Mouse (Mus musculus): ENCODE data around the gene Tgfbr1. TPM values are rescaled to one million over a fixed set of nuclear protein-coding genes. Genes with fewer than 3 reads are reported as not detected.

Gene Tgfbr1
- polyA plus RNA-seq, 2 experiments = 35.1 to 43.0 TPM

DNA sequence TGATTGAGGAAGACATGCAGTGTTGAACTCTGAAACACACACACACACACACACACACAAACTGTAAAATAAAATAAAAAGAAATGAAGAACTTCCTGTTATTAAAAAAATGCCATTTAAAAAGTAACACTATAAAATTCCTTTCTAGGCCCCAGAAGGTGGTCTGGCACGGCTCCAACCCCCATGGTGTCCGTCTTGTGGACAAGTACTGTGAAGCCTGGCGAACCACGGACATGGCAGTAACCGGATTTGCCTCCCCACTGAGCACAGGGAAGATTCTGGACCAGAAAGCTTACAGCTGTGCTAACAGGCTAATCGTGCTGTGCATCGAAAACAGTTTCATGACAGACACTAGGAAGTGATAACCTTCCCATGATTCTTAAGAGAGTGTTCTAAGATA, 41.1 kb upstream of the Tgfbr1 start:
- H3K27ac ChIP-seq (replicated peaks; ENCODE audit: low read depth, low read length) = no peak overlapping the region
- no peaks in the 10 kb centered on the region for H3K9me3 ChIP-seq (ENCODE audit: control insufficient read depth, low read length)
- no peak for ATAC-seq (ENCODE audit: low FRiP score, low read depth)
- no peak for TF ChIP-seq POLR2A (IDR thresholded peaks at IDR 0.05; ENCODE audit: borderline replicate concordance, extremely low read depth, insufficient read depth, insufficient read length)
- H3K4me1 ChIP-seq (ENCODE audit: control insufficient read depth, insufficient read depth, low read length) = peaks cover 3% of the 10 kb centered on the region; the same call in 1 of the 2 replicates
- H3K27me3 ChIP-seq (ENCODE audit: control insufficient read depth, insufficient read depth, low read length) = no peaks in the 10 kb centered on the region
- H3K4me2 ChIP-seq (replicated peaks; ENCODE audit: low read depth, low read length, severe bottlenecking) = no peak overlapping the region
- WGBS = 48% methylated on average over 7 of the region's 7 CpGs
- H3K4me3 ChIP-seq (replicated peaks; ENCODE audit: low read length) = no peak overlapping the region
- no peaks in the 10 kb centered on the region for H3K36me3 ChIP-seq (ENCODE audit: control insufficient read depth, insufficient read depth, low read length)
- H3K9ac ChIP-seq (ENCODE audit: low read depth, low read length, severe bottlenecking) = no peak overlapping the region
- no peak for DNase-seq (ENCODE audit: low spot score)

DNA sequence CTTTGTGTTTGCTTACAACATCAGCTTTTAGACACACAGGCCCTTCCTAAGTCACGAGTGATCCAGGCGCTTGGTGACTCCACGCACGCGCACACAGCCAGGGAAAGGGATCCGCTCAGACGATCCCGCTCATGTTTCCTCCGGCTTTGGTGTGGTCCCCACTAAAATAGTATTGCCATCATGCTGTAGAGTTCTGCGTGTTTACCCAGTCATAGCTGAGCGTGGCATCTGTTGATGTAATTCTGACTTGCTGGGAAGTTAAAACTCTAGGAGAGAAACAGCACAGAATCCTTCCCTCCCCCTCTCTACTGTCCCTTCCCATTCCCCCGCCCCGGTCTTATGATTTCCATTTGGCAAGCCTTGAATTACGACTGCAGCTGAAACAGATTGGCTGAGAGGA, 40.3 kb upstream of the Tgfbr1 start:
- no peaks in the 10 kb centered on the region for H3K27me3 ChIP-seq (ENCODE audit: control insufficient read depth, insufficient read depth, low read length)
- no peaks in the 10 kb centered on the region for H3K9me3 ChIP-seq (ENCODE audit: control insufficient read depth, low read length)
- H3K36me3 ChIP-seq (ENCODE audit: control insufficient read depth, insufficient read depth, low read length) = no peaks in the 10 kb centered on the region
- H3K27ac ChIP-seq (replicated peaks; ENCODE audit: low read depth, low read length) = no peak overlapping the region
- no peak overlapping the region for H3K9ac ChIP-seq (ENCODE audit: low read depth, low read length, severe bottlenecking)
- DNase-seq (ENCODE audit: low spot score) (no peak), ATAC-seq (ENCODE audit: low FRiP score, low read depth) (no peak)
- H3K4me1 ChIP-seq (ENCODE audit: control insufficient read depth, insufficient read depth, low read length) = peaks cover 3% of the 10 kb centered on the region; the same call in 1 of the 2 replicates
- no peak for TF ChIP-seq POLR2A (IDR thresholded peaks at IDR 0.05; ENCODE audit: borderline replicate concordance, extremely low read depth, insufficient read depth, insufficient read length)
- H3K4me3 ChIP-seq (replicated peaks; ENCODE audit: low read length) = no peak overlapping the region
- WGBS = 68% methylated on average over 14 of the region's 14 CpGs
- no peak overlapping the region for H3K4me2 ChIP-seq (replicated peaks; ENCODE audit: low read depth, low read length, severe bottlenecking)

DNA sequence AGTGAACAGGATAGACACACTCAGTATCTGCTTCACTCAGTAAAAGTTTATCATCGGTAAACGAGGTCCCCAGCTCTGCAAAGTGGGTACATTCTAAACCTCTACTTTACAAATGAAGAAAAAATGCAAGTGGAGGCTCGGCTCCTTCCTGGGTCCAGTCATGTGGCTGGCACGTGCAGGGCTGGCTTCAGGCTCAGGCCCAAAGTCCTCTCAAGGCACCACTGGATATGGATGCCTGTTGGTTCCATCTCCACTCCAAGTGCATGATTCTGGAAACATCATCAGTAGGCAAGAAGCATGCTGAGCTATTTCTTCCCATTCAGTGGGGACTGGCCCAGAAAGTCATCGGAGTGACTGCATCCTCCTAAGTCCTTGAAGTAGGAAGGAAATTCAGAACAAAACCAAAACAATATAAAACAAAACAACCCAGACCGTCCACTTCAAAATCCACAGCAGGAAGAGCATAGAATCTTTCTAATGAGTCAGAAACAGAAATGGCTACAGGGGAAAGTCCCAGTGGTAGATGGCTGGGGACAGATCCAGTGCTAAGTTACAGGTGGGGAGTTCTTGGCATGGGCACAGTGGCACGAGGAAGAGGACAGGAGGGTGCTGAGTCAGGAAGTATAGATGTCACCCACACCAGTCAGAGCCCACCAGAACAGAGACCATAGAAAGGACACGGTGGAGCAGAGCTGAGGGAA, 39.2 kb upstream of the Tgfbr1 start:
- no peaks in the 10 kb centered on the region for H3K36me3 ChIP-seq (ENCODE audit: control insufficient read depth, insufficient read depth, low read length)
- H3K4me2 ChIP-seq (replicated peaks; ENCODE audit: low read depth, low read length, severe bottlenecking) = no peak overlapping the region
- no peaks in the 10 kb centered on the region for H3K9me3 ChIP-seq (ENCODE audit: control insufficient read depth, low read length)
- no peak overlapping the region for H3K9ac ChIP-seq (ENCODE audit: low read depth, low read length, severe bottlenecking)
- WGBS = 80% methylated on average over 8 of the region's 8 CpGs
- no peaks in the 10 kb centered on the region for H3K27me3 ChIP-seq (ENCODE audit: control insufficient read depth, insufficient read depth, low read length)
- ATAC-seq (ENCODE audit: low FRiP score, low read depth) (no peak), DNase-seq (ENCODE audit: low spot score) (no peak)
- no peak overlapping the region for H3K4me3 ChIP-seq (replicated peaks; ENCODE audit: low read length)
- no peak for TF ChIP-seq POLR2A (IDR thresholded peaks at IDR 0.05; ENCODE audit: borderline replicate concordance, extremely low read depth, insufficient read depth, insufficient read length)
- H3K27ac ChIP-seq (replicated peaks; ENCODE audit: low read depth, low read length) = no peak overlapping the region
- H3K4me1 ChIP-seq (ENCODE audit: control insufficient read depth, insufficient read depth, low read length) = peaks cover 3% of the 10 kb centered on the region; the same call in 1 of the 2 replicates

DNA sequence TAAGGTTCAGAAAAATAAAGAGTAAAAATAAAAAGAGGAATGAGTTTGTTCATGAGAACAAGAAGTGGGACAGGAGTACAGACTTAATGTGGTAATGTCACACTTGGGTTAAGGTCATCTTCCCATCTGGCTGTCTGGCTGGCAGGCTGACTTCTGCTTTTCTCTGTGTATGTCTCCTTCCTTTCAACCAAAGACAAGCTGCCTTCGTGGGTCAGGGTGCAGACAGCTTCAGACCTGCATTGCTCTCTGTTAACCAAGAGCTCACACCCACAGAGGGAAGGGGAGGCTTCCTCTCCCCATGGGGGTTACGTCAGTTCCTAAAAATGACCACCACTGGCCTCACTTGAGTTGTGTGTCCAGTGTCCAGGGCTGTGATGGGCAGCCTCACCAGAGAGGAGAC, 37.6 kb upstream of the Tgfbr1 start:
- Histone ChIP-seq H3K4me1 (ENCODE audit: control insufficient read depth, insufficient read depth, low read length) (peaks cover 3% of the 10 kb centered on the region; the same call in 1 of the 2 replicates), H3K36me3 (ENCODE audit: control insufficient read depth, insufficient read depth, low read length) (no peaks in the 10 kb centered on the region), H3K4me3 (replicated peaks; ENCODE audit: low read length) (no peak overlapping the region), H3K9me3 (ENCODE audit: control insufficient read depth, low read length) (no peaks in the 10 kb centered on the region), H3K9ac (ENCODE audit: low read depth, low read length, severe bottlenecking) (no peak overlapping the region), H3K4me2 (replicated peaks; ENCODE audit: low read depth, low read length, severe bottlenecking) (no peak overlapping the region), H3K27me3 (ENCODE audit: control insufficient read depth, insufficient read depth, low read length) (no peaks in the 10 kb centered on the region), H3K27ac (replicated peaks; ENCODE audit: low read depth, low read length) (no peak overlapping the region)
- WGBS = 72% methylated on average over 2 of the region's 2 CpGs
- no peak for DNase-seq (ENCODE audit: low spot score)
- ATAC-seq (ENCODE audit: low FRiP score, low read depth) = no peak
- TF ChIP-seq POLR2A (IDR thresholded peaks at IDR 0.05; ENCODE audit: borderline replicate concordance, extremely low read depth, insufficient read depth, insufficient read length) = no peak

DNA sequence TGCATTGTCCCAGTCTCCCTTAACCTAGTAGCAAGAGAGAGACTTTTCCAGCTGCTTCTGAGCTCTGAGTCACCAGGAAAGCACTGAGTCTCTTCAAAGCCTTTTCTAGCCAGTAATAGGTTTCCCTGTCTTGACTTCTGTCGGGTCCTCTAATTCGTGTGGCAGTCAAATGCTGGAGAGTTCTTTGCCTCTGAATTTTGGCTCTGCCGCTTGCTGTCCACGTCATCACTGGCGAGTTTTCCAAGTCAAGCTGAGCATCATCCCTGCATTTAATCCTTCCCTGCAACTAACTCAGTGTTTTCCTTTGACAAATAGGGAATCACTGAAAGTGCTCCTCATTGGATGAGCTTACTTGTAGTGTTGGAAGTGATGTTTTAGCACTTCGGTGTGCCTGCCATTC, 36.6 kb upstream of the Tgfbr1 start:
- Histone ChIP-seq H3K4me1 (ENCODE audit: control insufficient read depth, insufficient read depth, low read length) (peaks cover 3% of the 10 kb centered on the region; the same call in 1 of the 2 replicates), H3K36me3 (ENCODE audit: control insufficient read depth, insufficient read depth, low read length) (no peaks in the 10 kb centered on the region), H3K4me3 (replicated peaks; ENCODE audit: low read length) (no peak overlapping the region), H3K9ac (ENCODE audit: low read depth, low read length, severe bottlenecking) (no peak overlapping the region), H3K4me2 (replicated peaks; ENCODE audit: low read depth, low read length, severe bottlenecking) (no peak overlapping the region), H3K27me3 (ENCODE audit: control insufficient read depth, insufficient read depth, low read length) (no peaks in the 10 kb centered on the region), H3K27ac (replicated peaks; ENCODE audit: low read depth, low read length) (no peak overlapping the region), H3K9me3 (ENCODE audit: control insufficient read depth, low read length) (no peaks in the 10 kb centered on the region)
- 66% methylated on average over 6 of the region's 6 CpGs for WGBS
- TF ChIP-seq POLR2A (IDR thresholded peaks at IDR 0.05; ENCODE audit: borderline replicate concordance, extremely low read depth, insufficient read depth, insufficient read length) = no peak
- DNase-seq (ENCODE audit: low spot score) (no peak), ATAC-seq (ENCODE audit: low FRiP score, low read depth) (no peak)

Data from limb, embryonic 14.5 days (tissue).